Mouse (Mus musculus) cerebellum, adult 2 months (tissue): Measurements from ENCODE around the gene Mok.
A peak's percentile ranks its signal among the peaks of the same experiment; 100 is the strongest.

Experiments used
- CTCF ChIP-seq: fragments of 200-500 bp; IDR thresholded peaks from 2 replicates; pipeline ENCODE4 v1.5.1; 2011; ENCODE audit warnings: low read depth, mild to moderate bottlenecking, control low read depth, low read length, moderate library complexity, borderline replicate concordance; ENCODE audit not compliant: insufficient read depth
- POLR2A ChIP-seq: fragments of 200-500 bp; IDR thresholded peaks from 2 replicates; pipeline ENCODE4 v1.6.1; 2011; ENCODE audit warnings: low read length, control low read depth, borderline replicate concordance; ENCODE audit not compliant: insufficient read depth

- TF ChIP-seq POLR2A (no peak), CTCF (peak; percentile 64)
These were observed 34.3 kb downstream of the Mok start for GRCm38 (mm10) chr12:110806301-110806970.
